Comparison of ENCODE assay signal across 26 mouse cellular contexts in genomic region chr1:159809493-159809892, GRCm38 (mm10).
DNase-seq lines count a peak whose midpoint lies in the region; ATAC-seq and TF ChIP-seq lines count a peak whose summit lies in the region.
"Had no signal": no experiment of that assay in that cellular context is flagged by ENCODE, and none has a peak within 500 bp of the region (broad histone marks: within the 10 kb centered on the region; RNA-seq: fewer than 3 reads in every experiment).

No protein-coding gene starts in this region.

- no peak overlapping the region for H3K27ac ChIP-seq in midbrain, postnatal 0 days (ENCODE audit: low read depth, low read length)
- no peak overlapping the region for H3K27ac ChIP-seq in midbrain, embryonic 11.5 days (ENCODE audit: low read depth, low read length)
- no peak overlapping the region for H3K27ac ChIP-seq in midbrain, embryonic 10.5 days (replicated peaks)
- H3K27ac ChIP-seq: embryonic facial prominence, embryonic 13.5 days; liver, embryonic 13.5 days; neural tube, embryonic 12.5 days had no signal

- ATAC-seq in frontal cortex, adult (ENCODE audit: low TSS enrichment) = peak; percentile 55
- ATAC-seq in midbrain, postnatal 0 days (ENCODE audit: low FRiP score) = no peak
- ATAC-seq in midbrain, embryonic 11.5 days (ENCODE audit: low FRiP score) = no peak
- ATAC-seq in megakaryocyte progenitor cell, adult 5-6 weeks (replicated peaks; ENCODE audit: poor library complexity) = no peak
- ATAC-seq: CD4-positive, CD25-positive, alpha-beta regulatory T cell, adult 4 months had no signal

- no peak for DNase-seq in frontal cortex, postnatal 14 days (ENCODE audit: low spot score in 2 of 2)
- peak; percentile 49 for DNase-seq in midbrain, postnatal 0 days (ENCODE audit: low spot score)
- DNase-seq in midbrain, embryonic 11.5 days (ENCODE audit: low spot score, missing footprints) = no peak
- peak; percentile 55 for DNase-seq in NIH3T3 (ENCODE audit: low read depth)
- no peak for DNase-seq in midbrain, embryonic 10.5 days (ENCODE audit: low spot score)
- DNase-seq: adrenal gland, adult 2 months; cerebellum, adult 2 months; cerebellum, postnatal 25 days; embryo, embryonic 11 days; gastrocnemius, postnatal 10 days; kidney, adult 9 months; kidney, postnatal 25 days; liver, embryonic 13.5 days; lung, adult 2 months; lung, postnatal 14 days; midbrain, embryonic 14.5 days; right cerebral cortex, postnatal 14 days; spleen, adult 18-20 months; thymus, postnatal 14 days had no signal

- no peak overlapping the region for H3K9ac ChIP-seq in midbrain, postnatal 0 days (replicated peaks; ENCODE audit: low read length, poor library complexity, severe bottlenecking)
- H3K9ac ChIP-seq in midbrain, embryonic 11.5 days (ENCODE audit: low read length) = no peak overlapping the region
- H3K9ac ChIP-seq: embryonic facial prominence, embryonic 13.5 days; liver, embryonic 13.5 days; neural tube, embryonic 12.5 days had no signal

- WGBS in midbrain, postnatal 0 days = 50% methylated on average over 3 of the region's 3 CpGs
- 56% methylated on average over 3 of the region's 3 CpGs for WGBS in midbrain, embryonic 11.5 days
- WGBS in midbrain, embryonic 10.5 days = 58% methylated on average over 3 of the region's 3 CpGs

- no peak overlapping the region for H3K4me3 ChIP-seq in midbrain, postnatal 0 days (ENCODE audit: low read depth, low read length)
- H3K4me3 ChIP-seq in midbrain, embryonic 11.5 days (ENCODE audit: low read depth, low read length) = no peak overlapping the region
- H3K4me3 ChIP-seq in midbrain, embryonic 10.5 days = no peak overlapping the region
- H3K4me3 ChIP-seq: embryonic facial prominence, embryonic 13.5 days; erythroblast, embryonic 14.5 days; liver, embryonic 13.5 days; neural tube, embryonic 12.5 days had no signal

- no peaks in the 10 kb centered on the region for H3K36me3 ChIP-seq in midbrain, postnatal 0 days (ENCODE audit: insufficient read depth, low read length)
- H3K36me3 ChIP-seq in midbrain, embryonic 11.5 days (ENCODE audit: control insufficient read depth, insufficient read depth, low read length) = no peaks in the 10 kb centered on the region
- H3K36me3 ChIP-seq in midbrain, embryonic 10.5 days = no peaks in the 10 kb centered on the region
- H3K36me3 ChIP-seq: embryonic facial prominence, embryonic 13.5 days; liver, embryonic 13.5 days; neural tube, embryonic 12.5 days had no signal

- H3K27me3 ChIP-seq in midbrain, postnatal 0 days (ENCODE audit: insufficient read depth, low read length) = no peaks in the 10 kb centered on the region
- no peaks in the 10 kb centered on the region for H3K27me3 ChIP-seq in midbrain, embryonic 11.5 days (ENCODE audit: control insufficient read depth, insufficient read depth, low read length)
- no peaks in the 10 kb centered on the region for H3K27me3 ChIP-seq in midbrain, embryonic 10.5 days (ENCODE audit: low read depth, poor library complexity, severe bottlenecking)
- H3K27me3 ChIP-seq: embryonic facial prominence, embryonic 13.5 days; liver, embryonic 13.5 days; neural tube, embryonic 12.5 days had no signal

- TF ChIP-seq CTCF in midbrain, postnatal 0 days (IDR thresholded peaks at IDR 0.05) = peak; percentile 35

- no peaks in the 10 kb centered on the region for H3K9me3 ChIP-seq in midbrain, postnatal 0 days (ENCODE audit: low read length)
- no peaks in the 10 kb centered on the region; the same call in 1 of the 2 replicates for H3K9me3 ChIP-seq in midbrain, embryonic 11.5 days (ENCODE audit: control insufficient read depth, low read length)
- H3K9me3 ChIP-seq in midbrain, embryonic 10.5 days (replicated peaks) = 0 out of 2 replicates have a peak, but pooled peaks cover 5% of the 10 kb centered on the region
- H3K9me3 ChIP-seq: embryonic facial prominence, embryonic 13.5 days; liver, embryonic 13.5 days; neural tube, embryonic 12.5 days had no signal

- no peaks in the 10 kb centered on the region for H3K4me1 ChIP-seq in midbrain, postnatal 0 days (ENCODE audit: insufficient read depth, low read length)
- peaks cover 2% of the 10 kb centered on the region; the same call in 1 of the 2 replicates for H3K4me1 ChIP-seq in midbrain, embryonic 11.5 days (ENCODE audit: control insufficient read depth, insufficient read depth, low read length)
- peaks cover 13% of the 10 kb centered on the region for H3K4me1 ChIP-seq in midbrain, embryonic 10.5 days

- no peak overlapping the region for H3K4me2 ChIP-seq in midbrain, postnatal 0 days (ENCODE audit: low read depth, low read length, poor library complexity, severe bottlenecking)
- H3K4me2 ChIP-seq in midbrain, embryonic 11.5 days = no peak overlapping the region
- H3K4me2 ChIP-seq: embryonic facial prominence, embryonic 13.5 days; heart, embryonic 11.5 days; liver, embryonic 13.5 days; neural tube, embryonic 12.5 days had no signal

Comparison
In these comparisons a context has a peak if more than half of its experiments do, and no peak if none do; other contexts are left out.
1. DNase-seq: peak in midbrain, postnatal 0 days (single experiment) and NIH3T3 (single experiment); none in frontal cortex, postnatal 14 days (0 of 2), midbrain, embryonic 11.5 days (single experiment) and midbrain, embryonic 10.5 days (single experiment).